Mouse (Mus musculus): ENCODE results near the gene Fkrp.

GRCm38 (mm10) chr7:16816078-16816474, 456 bp downstream of the Fkrp start:
- TF ChIP-seq USF1 (IDR thresholded peaks at IDR 0.05; ENCODE audit: low read depth, low read length) (no peak), CTCF (conservative IDR thresholded peaks at IDR 0.05 in 1 of 2, IDR thresholded peaks at IDR 0.05 in 1 of 2; ENCODE audit: low read depth in 2 of 2, low read length in 2 of 2) (no peak), CHD2 (IDR thresholded peaks at IDR 0.05; ENCODE audit: low read length) (no peak), POLR2A (IDR thresholded peaks at IDR 0.05; ENCODE audit: low read depth, low read length) (peak; percentile 80), EP300 (IDR thresholded peaks at IDR 0.05; ENCODE audit: low read length) (no peak), GABPA (IDR thresholded peaks at IDR 0.05; ENCODE audit: insufficient replicate concordance, low read depth, low read length) (no peak), HCFC1 (IDR thresholded peaks at IDR 0.05; ENCODE audit: low read depth, low read length) (no peak), MEF2A (IDR thresholded peaks at IDR 0.05; ENCODE audit: borderline replicate concordance, low read depth, low read length) (no peak), MXI1 (IDR thresholded peaks at IDR 0.05; ENCODE audit: low read depth, low read length) (peak; percentile 69), ZKSCAN1 (IDR thresholded peaks at IDR 0.05; ENCODE audit: borderline replicate concordance, low read depth, low read length) (no peak), MAX (IDR thresholded peaks at IDR 0.05; ENCODE audit: low read length) (peak; percentile 69), USF2 (conservative IDR thresholded peaks at IDR 0.05; ENCODE audit: low read depth, low read length) (no peak)
